Mouse (Mus musculus): ENCODE results near the gene Gm42674. TPM values are rescaled to one million over a fixed set of nuclear protein-coding genes. Genes with fewer than 3 reads are reported as not detected.

Gene Gm42674
- polyA plus RNA-seq, 1 experiment = not detected

DNA sequence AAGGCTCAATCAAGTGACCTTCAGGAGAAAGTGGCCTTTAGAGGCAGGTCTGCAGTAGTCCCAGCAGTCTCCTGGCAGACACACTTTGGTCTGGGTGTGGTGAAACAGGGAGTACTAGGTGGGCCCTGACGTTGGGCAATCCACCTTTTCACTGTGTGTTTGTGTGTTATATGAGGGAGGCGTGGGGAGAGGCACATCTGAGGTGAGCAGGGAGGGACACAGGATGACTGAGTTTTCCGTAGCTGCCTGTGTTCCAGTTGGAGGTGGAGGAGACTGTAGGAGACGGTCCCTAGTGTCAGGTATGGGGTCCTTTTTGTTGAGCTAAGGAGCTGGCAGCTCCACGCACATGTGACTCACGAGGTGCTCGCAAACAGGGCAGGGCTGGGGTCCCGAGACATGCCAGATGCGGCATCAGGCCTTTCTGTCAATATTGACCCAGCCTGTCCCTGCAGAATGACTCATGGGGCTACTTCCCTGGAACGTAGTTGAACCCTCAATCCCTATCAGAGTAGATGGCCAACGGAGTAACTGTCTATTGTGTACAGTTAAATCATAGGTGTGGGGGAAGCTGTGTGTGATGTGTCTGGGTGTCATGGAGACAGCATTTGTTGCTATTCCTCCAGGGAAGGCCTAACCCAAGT is 13.0 kb downstream of the Gm42674 start:
- TF ChIP-seq POLR2A (IDR thresholded peaks at IDR 0.05; ENCODE audit: extremely low read depth, insufficient read depth, low read length) (no peak), CTCF (IDR thresholded peaks at IDR 0.05; ENCODE audit: extremely low read depth, insufficient read depth, low read length) (no peak)
- Histone ChIP-seq H3K4me1 (ENCODE audit: control insufficient read depth, insufficient read depth, low read length) (peaks cover 1% of the 10 kb centered on the region; the same call in 1 of the 2 replicates), H3K4me3 (ENCODE audit: insufficient read depth, low read length) (no peak overlapping the region), H3K27ac (ENCODE audit: insufficient read depth, low read length) (no peak overlapping the region)

DNA sequence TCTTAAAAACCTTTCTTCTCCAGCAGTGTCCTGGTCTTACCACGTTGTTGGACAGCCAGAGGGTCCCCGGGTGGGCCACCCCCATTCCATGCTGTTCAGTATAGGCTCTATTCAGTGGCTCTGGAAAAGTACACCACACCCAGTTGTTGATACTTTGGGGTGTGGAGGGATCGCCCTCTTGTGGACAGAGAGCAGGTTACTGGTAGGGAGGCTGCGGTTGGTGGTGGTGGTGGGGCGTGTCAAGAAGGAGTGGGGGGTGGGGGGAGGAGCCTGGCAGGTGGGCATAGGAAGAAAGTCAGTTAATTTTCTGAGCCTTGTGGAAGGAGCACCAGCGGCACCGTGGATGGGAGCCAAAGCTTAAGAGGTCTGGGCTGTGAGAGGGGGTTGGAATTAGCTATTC is 13.7 kb downstream of the Gm42674 start:
- Histone ChIP-seq H3K27ac (ENCODE audit: insufficient read depth, low read length) (no peak overlapping the region), H3K4me3 (ENCODE audit: insufficient read depth, low read length) (no peak overlapping the region), H3K4me1 (ENCODE audit: control insufficient read depth, insufficient read depth, low read length) (peaks cover 1% of the 10 kb centered on the region; the same call in 1 of the 2 replicates)
- no peak for TF ChIP-seq POLR2A (IDR thresholded peaks at IDR 0.05; ENCODE audit: extremely low read depth, insufficient read depth, low read length)
- peak; percentile 81 for TF ChIP-seq CTCF (IDR thresholded peaks at IDR 0.05; ENCODE audit: extremely low read depth, insufficient read depth, low read length)

- H3K4me1 ChIP-seq (ENCODE audit: control insufficient read depth, insufficient read depth, low read length) = peaks cover 1% of the 10 kb centered on the region; the same call in 1 of the 2 replicates
- TF ChIP-seq CTCF (IDR thresholded peaks at IDR 0.05; ENCODE audit: extremely low read depth, insufficient read depth, low read length) = no peak
- no peak for TF ChIP-seq POLR2A (IDR thresholded peaks at IDR 0.05; ENCODE audit: extremely low read depth, insufficient read depth, low read length)
- no peak overlapping the region for H3K27ac ChIP-seq (ENCODE audit: insufficient read depth, low read length)
- H3K4me3 ChIP-seq (ENCODE audit: insufficient read depth, low read length) = no peak overlapping the region
Measured at GRCm38 (mm10) chr3:90615911-90616310, 14.2 kb downstream of the Gm42674 start.

DNA sequence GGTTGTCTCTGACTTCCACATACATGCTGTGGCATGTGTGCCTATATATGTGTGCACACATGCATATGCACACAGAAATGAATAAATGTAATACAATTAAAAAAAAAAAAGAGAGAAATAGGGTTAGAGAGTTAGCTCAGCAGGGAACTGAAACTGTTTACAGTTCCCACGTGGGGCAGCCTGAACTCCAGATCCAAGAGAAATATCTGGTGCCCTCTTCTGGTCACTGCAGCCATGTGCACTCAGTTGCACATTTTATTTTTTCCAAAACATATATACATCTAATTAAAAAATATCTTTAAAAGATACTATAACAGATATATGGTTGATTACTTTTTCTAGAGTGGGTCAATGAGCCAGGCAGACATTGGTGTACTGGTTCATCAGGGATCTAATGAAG is 15.9 kb downstream of the Gm42674 start:
- no peak for TF ChIP-seq POLR2A (IDR thresholded peaks at IDR 0.05; ENCODE audit: extremely low read depth, insufficient read depth, low read length)
- TF ChIP-seq CTCF (IDR thresholded peaks at IDR 0.05; ENCODE audit: extremely low read depth, insufficient read depth, low read length) = peak; percentile 17; the same call in 1 of the 2 replicates
- Histone ChIP-seq H3K27ac (ENCODE audit: insufficient read depth, low read length) (no peak overlapping the region), H3K4me3 (ENCODE audit: insufficient read depth, low read length) (no peak overlapping the region), H3K4me1 (ENCODE audit: control insufficient read depth, insufficient read depth, low read length) (peaks cover 1% of the 10 kb centered on the region; the same call in 1 of the 2 replicates)

DNA sequence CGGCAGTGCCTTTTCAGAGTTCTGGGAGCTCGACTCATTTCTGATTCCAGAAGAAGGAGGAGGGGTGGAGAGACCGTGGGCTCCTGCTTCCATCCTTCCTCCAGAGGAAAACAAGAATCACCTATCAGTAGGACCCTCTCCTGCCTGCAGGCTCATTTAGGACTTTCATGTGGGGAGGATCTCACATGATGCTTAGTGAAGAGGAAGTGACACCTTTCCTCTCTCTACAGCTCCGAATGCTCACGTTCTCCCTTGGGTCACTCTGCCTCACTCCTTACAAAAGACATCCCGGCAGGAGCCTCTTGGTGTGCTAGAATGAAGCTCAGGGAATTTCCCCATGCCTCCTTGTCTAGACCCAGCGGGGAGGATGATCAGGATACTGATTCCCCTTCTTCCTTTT is 19.8 kb downstream of the Gm42674 start:
- no peaks in the 10 kb centered on the region; the same call in 1 of the 2 replicates for H3K4me1 ChIP-seq (ENCODE audit: control insufficient read depth, insufficient read depth, low read length)
- H3K4me3 ChIP-seq (ENCODE audit: insufficient read depth, low read length) = no peak overlapping the region
- TF ChIP-seq POLR2A (IDR thresholded peaks at IDR 0.05; ENCODE audit: extremely low read depth, insufficient read depth, low read length) (no peak), CTCF (IDR thresholded peaks at IDR 0.05; ENCODE audit: extremely low read depth, insufficient read depth, low read length) (no peak)
- no peak overlapping the region for H3K27ac ChIP-seq (ENCODE audit: insufficient read depth, low read length)

DNA sequence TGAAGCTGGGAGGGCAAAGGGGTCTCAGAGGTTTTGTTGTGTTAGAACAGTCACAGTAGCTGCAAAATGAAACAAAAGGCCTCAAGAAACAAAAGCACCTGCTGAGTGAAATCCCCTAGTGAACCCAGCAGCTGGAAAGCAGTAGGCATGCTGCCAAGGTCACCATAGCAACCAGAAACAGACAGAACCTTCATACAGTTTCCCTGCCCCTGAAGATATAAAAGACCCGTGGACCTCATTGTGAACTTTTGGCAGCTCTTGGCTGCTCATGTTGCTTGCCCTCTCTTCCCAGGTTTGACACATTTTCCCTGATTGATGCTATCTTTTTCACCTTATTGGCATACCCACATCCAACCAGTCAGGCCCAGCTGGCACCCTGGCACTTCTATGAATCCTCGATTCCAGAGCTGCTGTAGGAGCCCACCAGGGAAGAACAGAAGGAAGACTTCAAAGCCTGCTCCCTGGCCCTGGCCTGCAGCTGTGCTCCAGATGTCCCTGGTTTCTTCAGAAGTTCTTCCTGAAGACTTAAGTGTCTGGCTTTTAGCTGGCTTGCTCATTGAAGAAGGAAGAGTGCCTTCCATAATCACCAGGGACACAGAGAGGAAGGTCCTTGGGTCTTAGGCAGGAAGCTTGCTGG is 21.8 kb downstream of the Gm42674 start:
- Histone ChIP-seq H3K4me1 (ENCODE audit: control insufficient read depth, insufficient read depth, low read length) (no peaks in the 10 kb centered on the region; the same call in 1 of the 2 replicates), H3K4me3 (ENCODE audit: insufficient read depth, low read length) (no peak overlapping the region), H3K27ac (ENCODE audit: insufficient read depth, low read length) (no peak overlapping the region)
- no peak for TF ChIP-seq CTCF (IDR thresholded peaks at IDR 0.05; ENCODE audit: extremely low read depth, insufficient read depth, low read length)
- no peak for TF ChIP-seq POLR2A (IDR thresholded peaks at IDR 0.05; ENCODE audit: extremely low read depth, insufficient read depth, low read length)

- H3K4me3 ChIP-seq (ENCODE audit: insufficient read depth, low read length) = no peak overlapping the region
- TF ChIP-seq POLR2A (IDR thresholded peaks at IDR 0.05; ENCODE audit: extremely low read depth, insufficient read depth, low read length) = no peak
- H3K4me1 ChIP-seq (ENCODE audit: control insufficient read depth, insufficient read depth, low read length) = no peaks in the 10 kb centered on the region; the same call in 1 of the 2 replicates
- H3K27ac ChIP-seq (ENCODE audit: insufficient read depth, low read length) = no peak overlapping the region
Measured at GRCm38 (mm10) chr3:90625496-90625895, 23.8 kb downstream of the Gm42674 start.

DNA sequence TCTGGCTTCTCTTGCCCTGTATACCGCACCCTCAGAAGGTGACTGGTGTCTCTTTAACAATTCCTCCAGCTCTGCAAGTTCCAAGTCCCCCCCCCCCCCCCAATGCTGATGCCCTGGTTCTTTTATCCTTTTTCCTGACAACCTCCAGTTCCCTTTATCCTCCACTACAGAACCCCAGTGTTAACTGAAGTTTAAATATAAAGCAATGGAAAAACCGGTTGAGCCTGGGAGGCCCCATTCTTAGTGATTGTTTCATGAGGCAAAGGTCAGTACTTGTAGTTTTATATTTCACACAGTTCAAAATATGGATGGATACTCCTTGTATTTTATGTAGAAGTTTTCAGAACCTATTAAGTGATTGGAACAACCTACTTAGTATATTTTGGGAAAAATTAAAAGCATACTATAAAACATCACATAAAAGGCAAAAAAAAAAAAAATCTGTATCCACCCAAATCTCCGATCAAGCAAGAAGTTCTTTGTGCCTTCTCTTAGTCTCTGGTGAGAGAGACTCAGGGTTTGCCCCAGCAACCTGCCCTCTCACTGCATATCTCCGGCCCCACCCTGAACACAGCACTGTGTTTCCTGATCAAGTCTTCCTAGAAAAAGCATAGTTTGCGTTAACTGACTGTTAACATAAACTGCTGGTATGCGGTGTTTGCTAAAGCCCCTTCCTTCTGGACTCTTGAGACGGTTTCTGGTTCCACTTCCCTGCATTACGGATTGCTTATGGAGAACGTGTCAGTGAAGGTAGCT is 24.7 kb downstream of the Gm42674 start:
- TF ChIP-seq CTCF (IDR thresholded peaks at IDR 0.05; ENCODE audit: extremely low read depth, insufficient read depth, low read length) = no peak
- TF ChIP-seq POLR2A (IDR thresholded peaks at IDR 0.05; ENCODE audit: extremely low read depth, insufficient read depth, low read length) = no peak
- no peak overlapping the region for H3K27ac ChIP-seq (ENCODE audit: insufficient read depth, low read length)
- no peaks in the 10 kb centered on the region; the same call in 1 of the 2 replicates for H3K4me1 ChIP-seq (ENCODE audit: control insufficient read depth, insufficient read depth, low read length)
- H3K4me3 ChIP-seq (ENCODE audit: insufficient read depth, low read length) = no peak overlapping the region

DNA sequence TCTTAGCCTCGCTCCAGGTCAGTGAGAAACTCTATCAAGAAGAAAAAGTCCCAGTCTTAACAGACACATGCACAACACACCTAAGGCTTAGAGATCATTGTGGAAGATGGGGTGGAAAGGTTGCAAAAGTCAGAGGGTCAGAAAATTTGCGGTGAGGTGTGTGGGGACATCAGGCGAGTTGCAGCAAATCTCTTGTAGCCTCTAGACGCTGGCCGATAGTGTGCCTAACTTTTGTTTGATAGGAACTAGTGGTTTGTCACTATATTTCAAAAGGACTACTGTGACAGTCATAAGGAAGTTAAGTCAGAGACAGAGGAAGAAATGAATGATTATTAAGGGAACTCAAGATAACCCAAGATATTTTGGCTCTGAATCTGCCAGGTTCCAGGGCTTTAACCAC is 25.7 kb downstream of the Gm42674 start:
- TF ChIP-seq CTCF (IDR thresholded peaks at IDR 0.05; ENCODE audit: extremely low read depth, insufficient read depth, low read length) (no peak), POLR2A (IDR thresholded peaks at IDR 0.05; ENCODE audit: extremely low read depth, insufficient read depth, low read length) (no peak)
- H3K27ac ChIP-seq (ENCODE audit: insufficient read depth, low read length) = no peak overlapping the region

More for the DNA sequence above, 25.7 kb downstream of the Gm42674 start:
- Histone ChIP-seq H3K4me3 (ENCODE audit: insufficient read depth, low read length) (no peak overlapping the region), H3K4me1 (ENCODE audit: control insufficient read depth, insufficient read depth, low read length) (no peaks in the 10 kb centered on the region; the same call in 1 of the 2 replicates)

All from cortical plate, adult 2 months (tissue).